Mouse (Mus musculus) midbrain, embryonic 14.5 days (tissue): ENCODE measurements at regions not wholly inside any gene's neighbourhood (a gene's known extent, or its start where the extent isn't known, plus 50 kb on each side); places are given as distances from the start of the nearest gene placed in this dataset.

ENCODE experiments used
- ATAC-seq: fragments of 200-750 bp; cut with Nextera tagmentation; 2 replicates; pipeline ENCODE4 v1.8.0; 2017; ENCODE audit warnings: moderate number of reproducible peaks, moderate library complexity; ENCODE audit not compliant: low FRiP score, low TSS enrichment
- DNase-seq: peaks from one replicate; pipeline ENCODE4 v3.0.0-alpha.2; 2015
- H3K27ac ChIP-seq: fragments of 300-500 bp; sonication (generic); replicated peaks from 2 replicates; pipeline ENCODE4 v1.5.1; 2014; ENCODE audit warnings: mild to moderate bottlenecking, low read depth, low read length, moderate library complexity
- H3K27me3 ChIP-seq: fragments of 300-500 bp; sonication (generic); 2 replicates; pipeline ENCODE4 v1.6.1; 2014; ENCODE audit warnings: low read length, control low read depth, mixed read lengths; ENCODE audit not compliant: control insufficient read depth, insufficient read depth
- H3K36me3 ChIP-seq: fragments of 300-500 bp; sonication (generic); 2 replicates; pipeline ENCODE4 v1.6.1; 2014; ENCODE audit warnings: low read length, control low read depth; ENCODE audit not compliant: control insufficient read depth, insufficient read depth
- H3K4me1 ChIP-seq: fragments of 300-500 bp; sonication (generic); 2 replicates; pipeline ENCODE4 v1.6.1; 2014; ENCODE audit warnings: mild to moderate bottlenecking, antibody characterized with exemption, low read length, control low read depth; ENCODE audit not compliant: control insufficient read depth, insufficient read depth
- H3K4me2 ChIP-seq: fragments of 300-500 bp; sonication (generic); 2 replicates; pipeline ENCODE4 v1.6.1; 2014; ENCODE audit warnings: mild to moderate bottlenecking, low read length, moderate library complexity
- H3K4me3 ChIP-seq: fragments of 300-500 bp; sonication (generic); replicated peaks from 2 replicates; pipeline ENCODE4 v1.5.1; 2014; ENCODE audit warnings: low read depth, low read length
- H3K9ac ChIP-seq: fragments of 300-500 bp; sonication (generic); replicated peaks from 2 replicates; pipeline ENCODE4 v1.6.1; 2014; ENCODE audit warnings: mild to moderate bottlenecking, low read length, moderate library complexity
- H3K9me3 ChIP-seq: fragments of 300-500 bp; sonication (generic); 2 replicates; pipeline ENCODE4 v1.6.1; 2016; ENCODE audit warnings: low read length, control low read depth, mixed read lengths; ENCODE audit not compliant: control insufficient read depth
- WGBS: fragments of 180-500 bp; shearing (Covaris S2); extraction: QIAGEN DNeasy Blood & Tissue Kit; methylation state at CpG from one replicate; pipeline ENCODE4 v1.1.7; 2014; 5-methylcytosine and 5-hydroxymethylcytosine counted together

DNA sequence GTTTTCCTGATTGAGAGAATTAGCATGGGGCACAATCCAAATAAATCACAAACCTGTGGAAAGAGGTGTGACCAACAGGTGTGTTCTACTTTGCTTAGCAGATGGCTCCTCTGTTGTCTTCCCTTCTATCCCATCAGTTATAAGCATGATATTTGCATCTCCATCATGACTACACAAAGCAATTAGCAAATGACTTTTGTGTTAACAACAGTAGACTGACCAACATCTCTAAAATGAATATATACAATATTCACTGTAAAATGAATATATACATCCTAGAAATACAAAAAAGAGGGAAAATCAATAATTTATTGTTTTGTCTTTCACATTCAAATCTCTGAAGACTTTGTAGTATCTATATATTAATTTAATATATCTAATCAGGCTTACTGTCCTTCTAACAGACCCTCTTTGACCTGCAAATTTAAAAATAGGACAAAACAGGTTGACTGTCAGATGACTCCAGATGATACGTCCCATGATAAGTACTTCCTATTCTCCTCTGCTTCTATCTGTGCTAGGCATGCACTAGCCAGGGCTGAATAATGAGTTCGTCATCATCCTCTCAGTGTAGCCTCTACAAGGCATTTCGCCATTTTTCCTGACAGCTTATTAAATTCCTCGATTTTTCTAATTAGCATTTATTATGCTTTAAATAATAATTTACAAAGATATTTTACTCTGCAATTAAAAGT, 519.5 kb upstream of the Cited2 start:
- Histone ChIP-seq H3K4me1 (peaks cover 4% of the 10 kb centered on the region; the same call in 1 of the 2 replicates), H3K9ac (no peak overlapping the region), H3K4me2 (no peak overlapping the region), H3K9me3 (no peaks in the 10 kb centered on the region), H3K27me3 (no peaks in the 10 kb centered on the region), H3K4me3 (no peak overlapping the region), H3K27ac (peak overlapping the region; percentile 28; the same call in 1 of the 2 replicates), H3K36me3 (no peaks in the 10 kb centered on the region)
- DNase-seq, result peak; percentile 22
- ATAC-seq, result peak; percentile 44; the same call in 1 of the 2 replicates
- WGBS, result 73% methylated on average over 4 of the region's 4 CpGs

DNA sequence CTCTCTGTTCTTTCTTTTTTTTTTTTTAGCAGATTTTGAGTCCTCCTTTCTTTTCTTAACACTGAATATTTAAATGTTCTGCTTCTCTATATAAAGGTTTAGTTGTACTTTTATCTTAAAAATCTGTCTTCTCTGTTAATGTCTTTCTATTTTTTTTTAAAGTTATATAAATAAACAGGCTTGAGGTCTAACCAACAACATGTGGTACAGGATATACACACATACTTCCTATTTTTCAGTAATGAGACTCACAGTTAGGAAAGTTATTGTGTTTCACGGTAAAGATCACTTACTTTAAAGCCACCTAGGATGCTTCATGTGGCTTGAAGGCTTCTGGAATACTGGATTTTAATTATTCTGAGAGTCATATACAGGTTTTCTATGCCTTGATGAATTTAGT, 518.9 kb upstream of the Cited2 start:
- ATAC-seq (no peak), DNase-seq (no peak)
- Histone ChIP-seq H3K4me3 (no peak overlapping the region), H3K4me2 (no peak overlapping the region), H3K27ac (no peak overlapping the region), H3K27me3 (no peaks in the 10 kb centered on the region), H3K9me3 (no peaks in the 10 kb centered on the region), H3K4me1 (peaks cover 4% of the 10 kb centered on the region; the same call in 1 of the 2 replicates), H3K36me3 (no peaks in the 10 kb centered on the region), H3K9ac (no peak overlapping the region)
- WGBS, result 87% methylated on average over 1 of the region's 1 CpGs

DNA sequence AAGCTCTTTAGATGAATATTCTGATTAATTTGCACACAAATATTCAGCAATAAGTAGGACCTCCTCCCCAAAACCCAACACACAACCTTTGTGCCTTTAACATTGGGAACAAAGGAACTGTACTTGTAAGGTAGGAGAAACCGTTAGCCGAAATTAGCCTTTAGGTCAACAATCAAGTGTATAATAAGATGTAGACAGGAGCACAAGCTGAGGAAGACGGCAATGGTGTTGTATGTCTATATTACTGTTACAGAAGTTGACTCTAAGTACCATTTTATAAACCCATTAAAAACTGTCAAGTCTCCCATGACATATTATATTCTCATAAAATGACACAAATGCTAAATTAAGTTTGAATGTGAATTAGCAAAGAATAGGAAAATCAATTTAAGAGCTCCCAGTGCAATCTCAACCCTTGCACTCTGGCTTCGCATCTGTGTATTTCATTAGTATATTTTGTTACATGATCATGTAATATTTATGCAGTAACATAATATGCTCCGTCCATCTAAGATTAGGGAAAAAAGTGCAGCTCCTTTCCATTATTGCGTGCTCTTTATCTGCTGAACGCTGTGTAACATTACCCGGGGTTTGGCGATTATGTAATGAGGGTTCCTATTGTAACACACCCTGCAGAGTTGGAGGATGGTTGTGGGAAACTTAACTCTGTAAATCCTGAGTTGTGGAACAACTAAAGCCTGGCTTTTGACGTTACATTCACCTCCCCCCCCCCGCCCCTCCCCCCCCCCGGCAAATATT, 510.3 kb upstream of the Cited2 start:
- Histone ChIP-seq H3K9ac (no peak overlapping the region), H3K9me3 (no peaks in the 10 kb centered on the region), H3K36me3 (no peaks in the 10 kb centered on the region), H3K27ac (no peak overlapping the region), H3K4me2 (peak overlapping the region; percentile 29), H3K4me1 (peaks cover 11% of the 10 kb centered on the region; the same call in 1 of the 2 replicates), H3K4me3 (no peak overlapping the region), H3K27me3 (no peaks in the 10 kb centered on the region)
- ATAC-seq, result peak; percentile 73; the same call in 1 of the 2 replicates
- WGBS, result 14% methylated on average over 11 of the region's 12 CpGs
- DNase-seq, result peak; percentile 61

DNA sequence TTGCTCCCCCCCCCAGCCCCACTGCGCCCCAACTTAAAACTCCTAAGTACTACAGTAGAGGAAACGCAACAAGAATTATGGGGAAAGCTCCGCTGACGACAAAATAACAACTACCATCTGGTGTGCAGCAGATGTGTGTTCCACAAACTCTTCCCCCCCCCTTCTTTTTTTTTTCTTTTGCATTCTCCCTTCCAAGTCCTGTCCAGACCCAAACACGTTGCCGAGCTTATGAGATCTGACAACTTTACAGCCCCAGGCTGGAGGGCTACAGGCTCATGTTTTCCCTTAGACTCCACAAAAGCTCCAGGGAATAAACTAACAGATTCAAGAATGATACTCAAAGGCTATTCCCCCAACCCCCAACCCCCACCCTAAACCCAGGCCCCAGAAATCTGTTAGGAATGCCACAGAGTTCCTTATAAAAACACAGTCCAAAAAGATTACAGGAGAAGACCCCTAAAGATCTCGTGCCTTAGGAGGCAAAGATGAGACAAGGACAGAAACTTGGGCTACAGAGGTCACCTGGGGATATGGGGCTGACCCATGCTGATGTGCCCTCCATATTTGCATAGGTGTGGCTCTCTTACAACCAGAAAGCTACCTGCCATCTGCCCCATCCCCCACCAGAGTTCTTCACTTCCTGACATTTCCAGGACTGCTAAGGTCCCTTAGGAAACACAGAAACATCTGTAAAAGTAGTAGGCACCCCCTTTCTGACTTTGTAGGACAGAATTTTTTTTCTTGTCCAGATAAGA, 509.5 kb upstream of the Cited2 start:
- ATAC-seq, result peak; percentile 66; the same call in 1 of the 2 replicates
- DNase-seq, result peak; percentile 61
- Histone ChIP-seq H3K27me3 (no peaks in the 10 kb centered on the region), H3K4me1 (peaks cover 11% of the 10 kb centered on the region; the same call in 1 of the 2 replicates), H3K4me2 (peak overlapping the region; percentile 29; the same call in 1 of the 2 replicates), H3K27ac (no peak overlapping the region), H3K9ac (no peak overlapping the region), H3K4me3 (no peak overlapping the region), H3K9me3 (no peaks in the 10 kb centered on the region), H3K36me3 (no peaks in the 10 kb centered on the region)
- WGBS, result 26% methylated on average over 7 of the region's 7 CpGs

DNA sequence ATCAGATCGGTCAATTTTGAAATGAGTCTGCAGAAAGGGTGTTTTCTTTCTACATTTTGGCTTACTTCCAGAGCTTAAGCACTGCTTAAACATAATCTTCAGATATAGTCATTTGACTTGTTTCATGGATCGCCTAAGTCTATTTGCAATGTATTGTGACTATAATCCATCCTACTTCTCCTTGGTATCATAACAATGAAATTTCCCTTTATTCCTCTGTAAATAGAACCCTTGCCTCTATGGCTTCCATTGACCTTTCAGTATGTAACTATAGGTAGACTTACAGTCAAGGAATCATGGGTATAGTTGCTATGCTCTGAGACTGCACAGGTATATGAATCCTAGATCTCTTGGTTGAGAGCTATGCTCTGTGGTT, 509.0 kb upstream of the Cited2 start:
- WGBS, result 64% methylated on average over 2 of the region's 2 CpGs
- no peaks in the 10 kb centered on the region for H3K36me3 ChIP-seq
- H3K4me2 ChIP-seq, result no peak overlapping the region
- H3K4me3 ChIP-seq, result no peak overlapping the region
- H3K27ac ChIP-seq, result no peak overlapping the region
- no peaks in the 10 kb centered on the region for H3K9me3 ChIP-seq
- peaks cover 11% of the 10 kb centered on the region; the same call in 1 of the 2 replicates for H3K4me1 ChIP-seq
- DNase-seq, result no peak
- ATAC-seq, result no peak
- H3K27me3 ChIP-seq, result no peaks in the 10 kb centered on the region
- no peak overlapping the region for H3K9ac ChIP-seq

DNA sequence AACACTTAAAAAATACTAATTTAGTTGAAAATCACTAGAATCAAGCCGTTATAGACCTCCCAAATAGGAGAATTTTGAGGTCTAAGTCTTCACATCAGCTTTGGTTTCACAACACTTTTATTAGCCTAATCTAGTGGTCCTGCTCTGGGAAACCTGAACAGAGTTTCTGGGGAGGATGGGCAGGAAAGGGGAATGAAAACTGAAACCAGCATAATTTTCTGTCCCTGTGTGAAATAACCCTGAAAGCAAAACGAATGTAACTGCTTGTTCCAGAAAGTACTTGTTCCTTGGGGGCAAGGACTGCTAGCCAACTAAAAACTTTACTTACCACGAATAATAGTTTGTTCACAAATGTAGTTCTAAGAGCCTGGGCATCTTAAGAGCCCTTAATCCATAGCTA, 508.0 kb upstream of the Cited2 start:
- no peaks in the 10 kb centered on the region for H3K9me3 ChIP-seq
- ATAC-seq (no peak), DNase-seq (no peak)
- H3K4me3 ChIP-seq, result no peak overlapping the region
- H3K27me3 ChIP-seq, result no peaks in the 10 kb centered on the region
- no peaks in the 10 kb centered on the region for H3K36me3 ChIP-seq
- no peak overlapping the region for H3K9ac ChIP-seq
- H3K4me2 ChIP-seq, result no peak overlapping the region
- peaks cover 11% of the 10 kb centered on the region; the same call in 1 of the 2 replicates for H3K4me1 ChIP-seq
- no peak overlapping the region for H3K27ac ChIP-seq
- WGBS, result 92% methylated on average over 3 of the region's 3 CpGs

DNA sequence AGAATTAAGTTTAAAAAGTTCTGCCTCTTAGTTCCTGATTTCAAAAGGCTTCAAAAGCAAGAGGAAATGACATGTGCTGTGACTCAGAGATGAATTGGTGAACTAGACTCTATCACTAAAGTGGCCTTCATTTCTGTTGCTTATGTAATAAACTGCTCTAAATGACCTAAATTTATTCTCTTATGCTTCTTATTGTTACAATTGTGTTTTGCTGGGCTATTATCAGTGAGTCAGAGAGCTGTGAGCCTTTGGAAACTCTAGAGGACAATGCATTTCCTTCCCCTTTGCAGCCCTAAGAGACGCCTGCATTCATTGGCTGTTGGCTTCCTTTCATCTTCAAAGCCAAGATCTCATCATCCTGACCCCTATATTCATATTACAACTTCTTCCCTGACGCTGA, 501.5 kb upstream of the Cited2 start:
- H3K4me2 ChIP-seq, result no peak overlapping the region
- H3K9me3 ChIP-seq, result no peaks in the 10 kb centered on the region
- H3K9ac ChIP-seq, result no peak overlapping the region
- no peaks in the 10 kb centered on the region for H3K36me3 ChIP-seq
- WGBS, result 34% methylated on average over 2 of the region's 2 CpGs
- no peaks in the 10 kb centered on the region for H3K4me1 ChIP-seq
- H3K27ac ChIP-seq, result no peak overlapping the region
- no peak overlapping the region for H3K4me3 ChIP-seq
- DNase-seq, result no peak
- no peak for ATAC-seq
- H3K27me3 ChIP-seq, result no peaks in the 10 kb centered on the region

DNA sequence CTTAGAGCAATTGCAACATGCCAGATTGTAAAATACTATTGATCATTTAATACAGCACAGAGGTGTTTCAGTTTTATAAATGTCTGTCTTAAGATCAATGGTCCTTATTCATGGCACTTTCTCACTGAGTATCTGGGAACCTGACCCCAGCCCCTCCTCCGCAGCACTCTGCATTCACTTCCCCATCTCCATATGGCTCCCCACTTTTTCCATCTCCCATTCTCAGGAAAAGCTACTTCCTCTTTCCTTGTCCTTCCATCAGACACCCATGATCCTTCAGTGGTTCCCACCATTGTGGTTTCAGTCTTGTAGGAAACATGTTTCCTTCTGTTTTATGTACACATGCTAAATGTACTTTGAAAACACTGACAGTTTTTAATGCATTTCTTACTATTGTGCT, 497.3 kb upstream of the Cited2 start:
- DNase-seq (no peak), ATAC-seq (no peak)
- Histone ChIP-seq H3K4me3 (no peak overlapping the region), H3K36me3 (no peaks in the 10 kb centered on the region), H3K4me2 (no peak overlapping the region), H3K27ac (no peak overlapping the region), H3K4me1 (peaks cover 8% of the 10 kb centered on the region), H3K9ac (no peak overlapping the region), H3K9me3 (no peaks in the 10 kb centered on the region), H3K27me3 (no peaks in the 10 kb centered on the region)
- 87% methylated on average over 1 of the region's 1 CpGs for WGBS
